Mouse (Mus musculus): ENCODE measurements around the gene Rhbdl2. TPM values are rescaled to one million over a fixed set of nuclear protein-coding genes. Genes with fewer than 3 reads are reported as not detected.

The Rhbdl2 gene
- polyA plus RNA-seq (2012; rRNA removed): not detected in 2 replicates
- not detected in 2 replicates for polyA plus RNA-seq (2014; fragmentation: Nextera tagmentation; extraction: Ambion mirVana)

DNA sequence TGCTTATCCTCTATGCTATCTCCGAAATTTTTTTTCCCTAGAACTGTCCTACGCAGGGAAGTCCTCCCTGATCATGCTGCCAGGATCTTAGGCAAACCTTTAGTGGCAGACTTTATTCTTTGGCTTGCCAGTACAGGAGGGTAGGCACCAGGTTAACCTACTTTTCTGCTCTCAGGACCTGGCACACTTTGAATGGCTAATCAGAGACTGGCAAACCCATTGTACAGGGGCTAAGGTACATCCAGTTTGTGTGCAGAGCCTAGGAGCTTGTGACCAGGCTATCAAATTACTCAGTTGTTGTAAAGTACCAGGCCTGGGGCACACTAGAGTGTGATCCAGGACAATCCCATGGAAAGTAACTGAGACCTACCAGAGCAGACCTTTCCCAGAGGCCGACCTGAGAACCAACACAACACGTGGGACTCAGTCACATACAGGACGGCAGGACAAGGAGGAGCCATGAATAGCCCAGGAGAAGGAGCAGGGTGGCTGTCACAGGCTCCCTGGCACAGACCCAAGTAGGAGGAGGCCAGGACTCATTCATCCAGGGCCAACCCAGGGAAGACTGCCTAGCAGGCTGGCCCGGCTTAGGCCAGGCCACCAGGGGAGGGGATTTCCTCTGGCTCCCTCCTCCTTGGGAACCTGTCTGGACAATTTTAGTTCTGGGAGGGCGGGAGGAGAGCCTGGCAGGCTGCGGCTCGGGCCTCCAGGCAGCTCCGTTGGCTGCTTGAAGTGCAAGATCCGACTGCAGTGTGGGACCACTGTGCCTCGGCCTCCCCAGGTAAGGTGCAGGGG is at the start of gene Rhbdl2:
Gene Rhbdl2 (plus strand): TSS at position 684 of the 795 bp plus-strand sequence.
- H3K27ac ChIP-seq: no peak within 1 kb of the TSS
- H3K4me3 ChIP-seq (ENCODE audit: insufficient read depth in 1 of 2, low read depth in 2 of 2, low read length in 2 of 2): no peak within 1 kb of the TSS
- no peaks in the 10 kb centered on the region for H3K36me3 ChIP-seq (replicated peaks; ENCODE audit: control insufficient read depth, insufficient read depth, low read depth)
- no peak for TF ChIP-seq CTCF (IDR thresholded peaks at IDR 0.05; ENCODE audit: low read depth)
- no peak for TF ChIP-seq EP300 (IDR thresholded peaks at IDR 0.05; ENCODE audit: low read depth)
- no peak within 1 kb of the TSS for H3K4me2 ChIP-seq (ENCODE audit: low read depth)
- WGBS (ENCODE audit: insufficient replicate concordance): 47% methylated on average over 12 of the region's 12 CpGs
- H3K9ac ChIP-seq (replicated peaks): no peak within 1 kb of the TSS
- 0 out of 4 replicates have a peak, but pooled peaks cover 0 to 1% of the 10 kb centered on the region in 2 experiments for H3K4me1 ChIP-seq (replicated peaks; ENCODE audit: control insufficient read depth in 2 of 2, insufficient read depth in 2 of 2, low read length in 1 of 2)
- H3K9me3 ChIP-seq (ENCODE audit: control insufficient read depth, low read length): no peaks in the 10 kb centered on the region
- no peak for DNase-seq (ENCODE audit: low read depth in 3 of 3, low spot score in 3 of 3)
- ATAC-seq (ENCODE audit: insufficient read depth): no peak
- no peaks in the 10 kb centered on the region for H3K27me3 ChIP-seq (ENCODE audit: control insufficient read depth, insufficient read depth, low read length)

DNA sequence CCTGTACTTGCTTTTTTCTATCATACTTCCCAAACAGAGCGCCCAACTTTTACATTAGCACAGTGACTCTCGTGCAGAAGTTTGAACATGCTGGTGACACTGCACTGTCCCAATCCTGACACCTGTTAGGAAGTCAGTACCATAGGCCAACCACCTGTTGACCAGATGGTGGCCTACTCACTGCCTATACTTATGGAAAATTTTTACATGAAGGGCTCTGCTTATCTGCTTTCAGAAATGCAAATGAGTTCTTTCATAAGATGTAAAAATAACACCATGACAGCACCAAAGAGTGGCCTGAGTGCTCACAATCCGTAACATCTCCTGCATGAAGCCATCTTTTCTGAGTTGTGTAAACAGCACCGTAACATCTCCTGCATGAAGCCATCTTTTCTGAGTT is 49.0 kb upstream of the Rhbdl2 start:
- Histone ChIP-seq H3K9ac (replicated peaks) (no peak overlapping the region), H3K4me3 (ENCODE audit: insufficient read depth in 1 of 2, low read depth in 2 of 2, low read length in 2 of 2) (no peak overlapping the region), H3K27ac (no peak overlapping the region), H3K4me1 (replicated peaks; ENCODE audit: control insufficient read depth in 2 of 2, insufficient read depth in 2 of 2, low read length in 1 of 2) (0 out of 4 replicates have a peak, but pooled peaks cover 0 to 4% of the 10 kb centered on the region in 2 experiments), H3K9me3 (ENCODE audit: control insufficient read depth, low read length) (no peaks in the 10 kb centered on the region), H3K27me3 (ENCODE audit: control insufficient read depth, insufficient read depth, low read length) (no peaks in the 10 kb centered on the region), H3K36me3 (replicated peaks; ENCODE audit: control insufficient read depth, insufficient read depth, low read depth) (peaks cover 31% of the 10 kb centered on the region), H3K4me2 (ENCODE audit: low read depth) (no peak overlapping the region)
- ATAC-seq (ENCODE audit: insufficient read depth) (no peak), DNase-seq (ENCODE audit: low read depth in 3 of 3, low spot score in 3 of 3) (no peak)
- 87% methylated on average over 4 of the region's 4 CpGs for WGBS (ENCODE audit: insufficient replicate concordance)
- TF ChIP-seq CTCF (IDR thresholded peaks at IDR 0.05; ENCODE audit: low read depth) (no peak), EP300 (IDR thresholded peaks at IDR 0.05; ENCODE audit: low read depth) (no peak)

DNA sequence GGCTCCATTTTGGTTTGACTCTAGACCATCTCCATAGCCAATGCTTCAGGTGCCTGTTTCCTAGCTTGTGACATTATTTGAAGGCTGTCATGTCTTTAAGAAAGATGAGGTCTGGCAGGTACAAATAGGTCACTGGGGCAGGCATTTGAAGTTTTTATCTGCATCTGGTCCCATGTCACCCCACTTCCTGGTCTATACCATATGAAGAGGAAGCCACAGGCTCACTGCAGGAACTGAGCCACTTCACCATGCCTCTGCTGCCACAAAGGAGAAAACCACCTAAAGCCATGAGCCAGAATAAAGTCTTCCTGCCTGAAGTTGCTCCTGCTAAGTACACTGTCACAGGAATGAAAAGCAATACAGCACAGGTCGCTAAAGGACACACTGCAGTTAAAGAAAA is 44.8 kb upstream of the Rhbdl2 start:
- H3K27ac ChIP-seq: no peak overlapping the region
- TF ChIP-seq EP300 (IDR thresholded peaks at IDR 0.05; ENCODE audit: low read depth): no peak
- no peak for TF ChIP-seq CTCF (IDR thresholded peaks at IDR 0.05; ENCODE audit: low read depth)
- no peak overlapping the region for H3K9ac ChIP-seq (replicated peaks)
- no peak for DNase-seq (ENCODE audit: low read depth in 3 of 3, low spot score in 3 of 3)
- no peak for ATAC-seq (ENCODE audit: insufficient read depth)
- H3K4me3 ChIP-seq (ENCODE audit: insufficient read depth in 1 of 2, low read depth in 2 of 2, low read length in 2 of 2): no peak overlapping the region
- H3K4me2 ChIP-seq (ENCODE audit: low read depth): no peak overlapping the region
- WGBS (ENCODE audit: insufficient replicate concordance): 23% methylated on average over 1 of the region's 1 CpGs
- H3K9me3 ChIP-seq (ENCODE audit: control insufficient read depth, low read length): no peaks in the 10 kb centered on the region
- peaks cover 0 to 7% of the 10 kb centered on the region in 2 experiments; a peak in 1 of 4 replicates for H3K4me1 ChIP-seq (replicated peaks; ENCODE audit: control insufficient read depth in 2 of 2, insufficient read depth in 2 of 2, low read length in 1 of 2)
- H3K36me3 ChIP-seq (replicated peaks; ENCODE audit: control insufficient read depth, insufficient read depth, low read depth): peaks cover 25% of the 10 kb centered on the region
- H3K27me3 ChIP-seq (ENCODE audit: control insufficient read depth, insufficient read depth, low read length): no peaks in the 10 kb centered on the region

DNA sequence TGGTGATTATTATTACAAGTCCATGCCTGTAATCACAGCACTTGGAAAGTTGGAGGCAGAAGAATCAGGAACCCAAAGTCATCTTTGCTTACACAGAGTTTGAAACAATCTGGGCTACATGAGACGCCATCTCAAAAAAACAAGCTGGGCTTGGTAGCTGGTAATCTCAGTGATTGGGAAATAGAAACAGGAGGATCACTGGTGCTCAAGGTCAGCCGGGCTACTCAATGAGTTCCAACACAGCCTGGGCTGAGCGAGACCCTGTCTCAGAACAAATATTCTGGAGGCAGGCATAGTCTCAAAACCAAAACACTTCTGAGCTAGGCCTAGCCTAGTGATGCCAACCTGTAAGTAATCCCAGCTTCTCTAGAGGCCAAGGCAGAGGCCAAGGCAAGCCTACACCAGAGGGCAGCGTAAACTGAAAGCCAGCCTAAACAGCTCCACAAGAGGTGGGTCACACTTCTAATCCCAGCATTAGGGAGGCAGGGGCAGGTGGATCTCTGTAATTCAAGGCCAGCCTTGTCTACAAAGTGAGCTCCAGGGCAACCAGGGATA is 42.4 kb upstream of the Rhbdl2 start:
- WGBS (ENCODE audit: insufficient replicate concordance): 79% methylated on average over 4 of the region's 4 CpGs
- no peak for TF ChIP-seq CTCF (IDR thresholded peaks at IDR 0.05; ENCODE audit: low read depth)
- no peak for TF ChIP-seq EP300 (IDR thresholded peaks at IDR 0.05; ENCODE audit: low read depth)
- no peak for ATAC-seq (ENCODE audit: insufficient read depth)

More for the DNA sequence above, 42.4 kb upstream of the Rhbdl2 start:
- Histone ChIP-seq H3K4me2 (ENCODE audit: low read depth) (no peak overlapping the region), H3K36me3 (replicated peaks; ENCODE audit: control insufficient read depth, insufficient read depth, low read depth) (peaks cover 13% of the 10 kb centered on the region), H3K4me3 (ENCODE audit: insufficient read depth in 1 of 2, low read depth in 2 of 2, low read length in 2 of 2) (no peak overlapping the region), H3K27me3 (ENCODE audit: control insufficient read depth, insufficient read depth, low read length) (no peaks in the 10 kb centered on the region), H3K9me3 (ENCODE audit: control insufficient read depth, low read length) (no peaks in the 10 kb centered on the region), H3K27ac (no peak overlapping the region), H3K4me1 (replicated peaks; ENCODE audit: control insufficient read depth in 2 of 2, insufficient read depth in 2 of 2, low read length in 1 of 2) (peaks cover 0 to 13% of the 10 kb centered on the region in 2 experiments; a peak in 3 of 4 replicates), H3K9ac (replicated peaks) (no peak overlapping the region)
- DNase-seq (ENCODE audit: low read depth in 3 of 3, low spot score in 3 of 3): no peak
